Mouse (Mus musculus) kidney, postnatal 0 days (tissue): ENCODE data around the gene Ahsg. TPM values are rescaled to one million over a fixed set of nuclear protein-coding genes. Genes with fewer than 3 reads are reported as not detected.

Source experiments
- ATAC-seq: fragments of 200-750 bp; cut with Nextera tagmentation; replicated peaks from 2 replicates; pipeline ENCODE4 v1.8.0; 2017; ENCODE audit warnings: low read depth, moderate number of reproducible peaks, moderate TSS enrichment, moderate library complexity; ENCODE audit not compliant: low FRiP score
- DNase-seq: peaks from one replicate; pipeline ENCODE4 v3.0.0-alpha.2; 2016; ENCODE audit warnings: low spot score
- H3K27ac ChIP-seq: fragments of 300-500 bp; sonication (generic); 2 replicates; pipeline ENCODE4 v1.5.1; 2014; ENCODE audit warnings: mild to moderate bottlenecking
- H3K27me3 ChIP-seq: fragments of 300-500 bp; sonication (generic); 2 replicates; pipeline ENCODE4 v1.6.1; 2014; ENCODE audit warnings: low read length, mixed read lengths; ENCODE audit not compliant: insufficient read depth
- H3K36me3 ChIP-seq: fragments of 300-500 bp; sonication (generic); 2 replicates; pipeline ENCODE4 v1.6.1; 2014; ENCODE audit warnings: low read length, mixed read lengths; ENCODE audit not compliant: insufficient read depth
- H3K4me1 ChIP-seq: fragments of 300-500 bp; sonication (generic); replicated peaks from 2 replicates; pipeline ENCODE4 v1.6.1; 2014; ENCODE audit warnings: antibody characterized with exemption, low read length, mixed read lengths; ENCODE audit not compliant: insufficient read depth
- H3K4me2 ChIP-seq: fragments of 300-500 bp; sonication (generic); 2 replicates; pipeline ENCODE4 v1.6.1; 2014; ENCODE audit warnings: mild to moderate bottlenecking, low read length, moderate library complexity, mixed read lengths
- H3K4me3 ChIP-seq: fragments of 300-500 bp; sonication (generic); replicated peaks from 2 replicates; pipeline ENCODE4 v1.5.1; 2014; ENCODE audit warnings: low read depth, low read length
- H3K9ac ChIP-seq: fragments of 300-500 bp; sonication (generic); 2 replicates; pipeline ENCODE4 v1.6.1; 2014; ENCODE audit warnings: low read depth, low read length
- H3K9me3 ChIP-seq: fragments of 300-500 bp; sonication (generic); replicated peaks from 2 replicates; pipeline ENCODE4 v1.6.1; 2016; ENCODE audit warnings: low read length, inconsistent platforms, mixed read lengths
- CTCF ChIP-seq: IDR thresholded peaks from 2 replicates; pipeline ENCODE4 v1.5.1; 2016; ENCODE audit warnings: antibody characterized with exemption, low read depth, mild to moderate bottlenecking, moderate library complexity
- WGBS: fragments of 180-500 bp; shearing (Covaris S2); extraction: QIAGEN DNeasy Blood & Tissue Kit; methylation state at CpG from one replicate; pipeline ENCODE4 v1.1.7; 2014; 5-methylcytosine and 5-hydroxymethylcytosine counted together
- polyA plus RNA-seq: library from polyadenylated mRNA; unstranded; fragments of >200 nt; fragmentation: Nextera tagmentation; extraction: Ambion mirVana; gene quantifications from 2 replicates; pipeline ENCODE4 v1.2.1, GENCODE M21; 2015

Ahsg gene
- polyA plus RNA-seq, 1 experiment from 2014 or later = 2.7 TPM

DNA sequence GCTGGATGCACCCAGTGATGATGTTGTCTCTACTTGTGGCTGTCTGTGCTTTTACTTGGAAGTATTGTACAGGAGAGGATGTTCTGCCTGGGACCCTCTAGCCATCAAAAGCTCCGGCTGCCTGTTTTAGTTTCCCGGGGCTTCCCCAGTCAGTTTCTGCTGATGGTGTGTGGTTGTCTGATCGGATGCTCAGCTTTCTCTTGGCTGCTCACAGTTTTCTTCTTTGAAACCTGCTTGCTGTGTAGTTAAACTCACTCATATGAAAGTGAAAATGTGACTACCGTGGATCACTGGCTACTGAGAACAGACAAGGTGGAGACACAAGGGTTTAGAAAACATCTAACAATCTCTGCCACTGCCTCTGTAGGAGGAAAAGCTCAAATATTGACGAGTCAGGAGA is 7.6 kb upstream of the Ahsg start:
- 84% methylated on average over 5 of the region's 5 CpGs for WGBS
- H3K4me3 ChIP-seq = no peak overlapping the region
- H3K9me3 ChIP-seq = no peaks in the 10 kb centered on the region
- no peak for ATAC-seq
- H3K36me3 ChIP-seq = no peaks in the 10 kb centered on the region
- no peak overlapping the region for H3K27ac ChIP-seq
- no peak for DNase-seq
- H3K9ac ChIP-seq = no peak overlapping the region
- H3K4me1 ChIP-seq = no peaks in the 10 kb centered on the region
- no peaks in the 10 kb centered on the region for H3K27me3 ChIP-seq
- H3K4me2 ChIP-seq = no peak overlapping the region
- no peak for TF ChIP-seq CTCF

- ATAC-seq (no peak), DNase-seq (no peak)
- no peaks in the 10 kb centered on the region for H3K9me3 ChIP-seq
- H3K4me1 ChIP-seq = no peaks in the 10 kb centered on the region
- H3K27ac ChIP-seq = no peak overlapping the region
- 15% methylated on average over 4 of the region's 4 CpGs for WGBS
- H3K9ac ChIP-seq = no peak overlapping the region
- H3K27me3 ChIP-seq = no peaks in the 10 kb centered on the region
- H3K36me3 ChIP-seq = no peaks in the 10 kb centered on the region
- no peak for TF ChIP-seq CTCF
- no peak overlapping the region for H3K4me2 ChIP-seq
- no peak overlapping the region for H3K4me3 ChIP-seq
Observed at GRCm38 (mm10) chr16:22885356-22885755, 5.7 kb upstream of the Ahsg start.

GRCm38 (mm10) chr16:22886726-22887125 is 4.4 kb upstream of the Ahsg start:
- no peaks in the 10 kb centered on the region for H3K36me3 ChIP-seq
- H3K9me3 ChIP-seq = no peaks in the 10 kb centered on the region
- H3K9ac ChIP-seq = no peak overlapping the region
- no peaks in the 10 kb centered on the region for H3K27me3 ChIP-seq
- no peak for TF ChIP-seq CTCF
- no peak overlapping the region for H3K4me2 ChIP-seq
- no peak for ATAC-seq
- no peaks in the 10 kb centered on the region for H3K4me1 ChIP-seq
- no peak for DNase-seq
- no peak overlapping the region for H3K27ac ChIP-seq
- no peak overlapping the region for H3K4me3 ChIP-seq
- WGBS = 79% methylated on average over 3 of the region's 3 CpGs

DNA sequence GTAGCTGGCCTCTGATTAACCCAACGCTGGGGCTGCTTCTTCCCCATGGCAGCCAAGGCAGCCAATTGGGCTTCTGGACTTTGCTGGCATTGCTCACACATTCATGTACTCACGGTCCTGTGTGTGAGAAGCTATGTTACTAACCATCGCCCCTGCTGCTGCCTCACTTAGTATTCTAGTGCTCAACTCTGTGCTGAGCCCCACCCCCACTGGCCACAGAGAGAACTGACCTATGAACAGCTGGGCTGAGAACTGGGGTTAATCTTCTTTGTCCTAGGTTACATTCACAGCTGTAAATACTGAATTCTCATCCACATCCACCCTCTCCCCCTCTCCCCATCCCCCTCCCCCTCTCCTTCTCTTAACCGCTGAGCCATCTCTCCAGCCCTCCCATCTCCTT is 2.2 kb upstream of the Ahsg start:
- Histone ChIP-seq H3K4me2 (no peak overlapping the region), H3K4me1 (no peaks in the 10 kb centered on the region), H3K27me3 (no peaks in the 10 kb centered on the region), H3K36me3 (no peaks in the 10 kb centered on the region), H3K27ac (no peak overlapping the region), H3K9me3 (no peaks in the 10 kb centered on the region), H3K9ac (no peak overlapping the region), H3K4me3 (no peak overlapping the region)
- no peak for TF ChIP-seq CTCF
- 76% methylated on average over 4 of the region's 4 CpGs for WGBS
- DNase-seq (no peak), ATAC-seq (no peak)

- H3K9ac ChIP-seq = no peak overlapping the region
- no peak for DNase-seq
- no peak overlapping the region for H3K4me2 ChIP-seq
- H3K36me3 ChIP-seq = no peaks in the 10 kb centered on the region
- no peak overlapping the region for H3K4me3 ChIP-seq
- H3K27me3 ChIP-seq = no peaks in the 10 kb centered on the region
- WGBS = 93% methylated on average over 8 of the region's 8 CpGs
- no peak for TF ChIP-seq CTCF
- no peak overlapping the region for H3K27ac ChIP-seq
- H3K9me3 ChIP-seq = no peaks in the 10 kb centered on the region
- ATAC-seq = no peak
- H3K4me1 ChIP-seq = no peaks in the 10 kb centered on the region
Observed at GRCm38 (mm10) chr16:22889716-22890115, 1.4 kb upstream of the Ahsg start.

- TF ChIP-seq CTCF = no peak
- DNase-seq (no peak), ATAC-seq (no peak)
- Histone ChIP-seq H3K4me1 (no peaks in the 10 kb centered on the region), H3K36me3 (no peaks in the 10 kb centered on the region), H3K4me2 (no peak overlapping the region), H3K27ac (no peak overlapping the region), H3K9ac (no peak overlapping the region), H3K27me3 (no peaks in the 10 kb centered on the region), H3K9me3 (no peaks in the 10 kb centered on the region), H3K4me3 (no peak overlapping the region)
- 89% methylated on average over 8 of the region's 8 CpGs for WGBS
Observed at GRCm38 (mm10) chr16:22891733-22892154, 667 bp downstream of the Ahsg start.

DNA sequence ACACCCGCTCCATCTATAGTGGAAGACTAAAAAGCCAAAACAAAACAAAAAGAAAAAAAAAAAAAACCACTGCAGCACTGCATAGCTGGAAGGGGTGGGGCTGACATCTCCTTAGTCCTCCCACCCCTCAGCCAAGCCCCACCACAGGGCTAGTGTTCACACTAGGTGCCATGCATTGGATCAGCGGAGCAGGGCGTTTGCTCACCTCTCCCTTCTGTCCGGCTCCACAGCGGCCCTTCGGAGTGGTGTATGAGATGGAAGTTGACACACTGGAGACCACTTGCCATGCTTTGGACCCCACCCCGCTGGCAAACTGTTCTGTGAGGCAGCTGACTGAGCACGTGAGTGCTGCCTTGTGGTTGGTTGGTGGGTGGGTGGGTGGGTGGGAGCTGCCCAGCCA is 3.0 kb downstream of the Ahsg start:
- Histone ChIP-seq H3K27me3 (no peaks in the 10 kb centered on the region), H3K4me1 (no peaks in the 10 kb centered on the region), H3K9ac (no peak overlapping the region), H3K4me2 (no peak overlapping the region), H3K9me3 (no peaks in the 10 kb centered on the region), H3K4me3 (no peak overlapping the region), H3K36me3 (no peaks in the 10 kb centered on the region), H3K27ac (no peak overlapping the region)
- 56% methylated on average over 7 of the region's 8 CpGs for WGBS
- TF ChIP-seq CTCF = no peak
- DNase-seq = no peak
- ATAC-seq = no peak
